Mouse (Mus musculus) kidney, postnatal 4 days (tissue): ENCODE measurements around the gene Appbp2.

Source experiments
- DNase-seq, 2 experiments: peaks; one replicate each; pipeline ENCODE4 v3.0.0; 2021; ENCODE audit warnings: mixed read lengths in 2 of 2

Gene Appbp2

GRCm38 (mm10) chr11:85152256-85152930 is 82.5 kb downstream of the Appbp2 start:
- DNase-seq = no peak

GRCm38 (mm10) chr11:85139581-85140540 is 95.1 kb downstream of the Appbp2 start, which contains the start of gene Usp32:
Usp32 (minus strand) TSS chr11:85140161.
- DNase-seq = peak; percentile 96 to 98

- peak in 1 of 2 experiments; percentile 15 for DNase-seq
Measured at GRCm38 (mm10) chr11:85138776-85139474, 96.0 kb downstream of the Appbp2 start.
